ENCODE assay signal across 25 mouse cellular contexts in genomic region chr6:112202120-112202519, GRCm38 (mm10).
DNase-seq lines count a peak whose midpoint lies in the region; ATAC-seq and TF ChIP-seq lines count a peak whose summit lies in the region.
"Had no signal": no experiment of that assay in that cellular context is flagged by ENCODE, and none has a peak within 500 bp of the region (broad histone marks: within the 10 kb centered on the region; RNA-seq: fewer than 3 reads in every experiment).

No protein-coding gene starts in this region.

- H3K27ac ChIP-seq in MEL (ENCODE audit: control insufficient read depth, low read depth, low read length) = no peak overlapping the region
- H3K27ac ChIP-seq: embryonic facial prominence, embryonic 13.5 days; embryonic facial prominence, embryonic 15.5 days; forebrain, embryonic 10.5 days; forebrain, embryonic 12.5 days had no signal

- H3K4me1 ChIP-seq in MEL (ENCODE audit: control insufficient read depth in 1 of 2, insufficient read depth in 2 of 2, low read length in 2 of 2) = no peaks in the 10 kb centered on the region
- H3K4me1 ChIP-seq: embryonic facial prominence, embryonic 15.5 days had no signal

- no peak for TF ChIP-seq EP300 in MEL (IDR thresholded peaks at IDR 0.05; ENCODE audit: low read depth in 1 of 2, low read length in 2 of 2)

- no peak overlapping the region for H3K4me3 ChIP-seq in MEL (ENCODE audit: control insufficient read depth in 1 of 2, insufficient read depth in 1 of 2, low read depth in 2 of 2, low read length in 2 of 2)
- H3K4me3 ChIP-seq: embryonic facial prominence, embryonic 13.5 days; embryonic facial prominence, embryonic 15.5 days; erythroblast, embryonic 14.5 days; forebrain, embryonic 10.5 days; forebrain, embryonic 12.5 days had no signal

- no peak for TF ChIP-seq CTCF in MEL (IDR thresholded peaks at IDR 0.05 in 2 of 3, conservative IDR thresholded peaks at IDR 0.05 in 1 of 3; ENCODE audit: control insufficient read depth in 1 of 3, insufficient read depth in 1 of 3, low read depth in 2 of 3, low read length in 3 of 3, poor library complexity in 1 of 3, severe bottlenecking in 1 of 3)

- no peaks in the 10 kb centered on the region for H3K36me3 ChIP-seq in MEL (ENCODE audit: control insufficient read depth in 1 of 2, insufficient read depth in 2 of 2, low read length in 2 of 2)
- H3K36me3 ChIP-seq: embryonic facial prominence, embryonic 13.5 days; embryonic facial prominence, embryonic 15.5 days; forebrain, embryonic 10.5 days; forebrain, embryonic 12.5 days; G1E had no signal

- H3K9ac ChIP-seq in MEL (ENCODE audit: control insufficient read depth, low read depth, low read length, poor library complexity, severe bottlenecking) = no peak overlapping the region
- H3K9ac ChIP-seq: embryonic facial prominence, embryonic 15.5 days; forebrain, embryonic 12.5 days had no signal

- peak; percentile 53 for ATAC-seq in megakaryocyte progenitor cell, adult 5-6 weeks (replicated peaks; ENCODE audit: poor library complexity)
- no peak for ATAC-seq in activated CD4-positive, CD25-positive, alpha-beta regulatory T cell, adult 4 months
- ATAC-seq: CD4-positive, CD25-positive, alpha-beta regulatory T cell, adult 4 months; forebrain, embryonic 14.5 days; forebrain, embryonic 16.5 days had no signal

- H3K27me3 ChIP-seq in MEL (ENCODE audit: control insufficient read depth in 1 of 2, insufficient read depth in 2 of 2, low read length in 2 of 2) = no peaks in the 10 kb centered on the region
- H3K27me3 ChIP-seq: embryonic facial prominence, embryonic 15.5 days; forebrain, embryonic 12.5 days had no signal

- no peaks in the 10 kb centered on the region for H3K9me3 ChIP-seq in MEL (replicated peaks; ENCODE audit: insufficient read depth, low read length)
- H3K9me3 ChIP-seq: embryonic facial prominence, embryonic 13.5 days; embryonic facial prominence, embryonic 15.5 days; forebrain, embryonic 10.5 days; forebrain, embryonic 12.5 days had no signal

- TF ChIP-seq RAD21 in MEL (IDR thresholded peaks at IDR 0.05; ENCODE audit: low read depth, low read length) = no peak

- no peaks in the 10 kb centered on the region for H3K79me2 ChIP-seq in MEL (ENCODE audit: control insufficient read depth, insufficient read depth, low read length, poor library complexity)

- DNase-seq in 416B (ENCODE audit: low read depth) = peak; percentile 8
- peak; percentile 3 for DNase-seq in MEL (ENCODE audit: low read depth, low spot score)
- DNase-seq in testis, postnatal 10 days (ENCODE audit: low spot score) = no peak
- no peak for DNase-seq in urinary bladder, adult 18-20 months (ENCODE audit: low spot score in 2 of 2)
- DNase-seq: adrenal gland, adult 8-10 months; adrenal gland, postnatal 36 days; B cell, adult 2 months; cerebellum, adult 11 months; cerebellum, adult 18-20 months; cerebellum, adult 8-10 months; cerebellum, adult 9-11 months; cerebellum, postnatal 14 days; cerebellum, postnatal 36 days; embryo, embryonic 11 days had no signal

- no peak for TF ChIP-seq POLR2A in MEL (IDR thresholded peaks at IDR 0.05; ENCODE audit: control insufficient read depth in 1 of 2, insufficient read depth in 1 of 2, low read depth in 1 of 2, low read length in 2 of 2, poor library complexity in 1 of 2)

TF ChIP-seq in MEL, 35 proteins besides CTCF, POLR2A, EP300 and RAD21:
- TF ChIP-seq GABPA (IDR thresholded peaks at IDR 0.05; ENCODE audit: low read depth, low read length) = no peak
- TF ChIP-seq UBTF (IDR thresholded peaks at IDR 0.05; ENCODE audit: borderline replicate concordance, insufficient read depth, low read depth, low read length) = no peak
- TF ChIP-seq POLR2AphosphoS5 (IDR thresholded peaks at IDR 0.05; ENCODE audit: borderline replicate concordance, low read depth, low read length) = no peak

Comparison
In these comparisons a context has a peak if more than half of its experiments do, and no peak if none do; other contexts are left out.
1. DNase-seq: peak in 416B (single experiment) and MEL (single experiment); none in testis, postnatal 10 days (single experiment) and urinary bladder, adult 18-20 months (0 of 2).